Mouse (Mus musculus): ENCODE results near the gene Gm45837. TPM values are rescaled to one million over a fixed set of nuclear protein-coding genes. Genes with fewer than 3 reads are reported as not detected.

Gm45837 gene
- polyA plus RNA-seq, 1 experiment, result not detected

GRCm38 (mm10) chr7:101373082-101373481 is 37.6 kb upstream of the Gm45837 start:
- Histone ChIP-seq H3K27ac (ENCODE audit: insufficient read depth, low read depth, low read length) (no peak overlapping the region), H3K27me3 (replicated peaks; ENCODE audit: control insufficient read depth, insufficient read depth, low read length) (no peaks in the 10 kb centered on the region), H3K36me3 (ENCODE audit: control insufficient read depth, insufficient read depth, low read length) (no peaks in the 10 kb centered on the region), H3K4me3 (ENCODE audit: insufficient read depth, low read depth, low read length) (no peak overlapping the region), H3K4me1 (ENCODE audit: control insufficient read depth, insufficient read depth, low read length) (no peaks in the 10 kb centered on the region)
- no peak for DNase-seq
- TF ChIP-seq POLR2A (IDR thresholded peaks at IDR 0.05; ENCODE audit: low read depth, low read length) (no peak), CTCF (conservative IDR thresholded peaks at IDR 0.05; ENCODE audit: insufficient read depth, insufficient read length, low read depth, low read length) (no peak)
- 89% methylated on average over 26 of the region's 26 CpGs for WGBS

- TF ChIP-seq CTCF (conservative IDR thresholded peaks at IDR 0.05; ENCODE audit: insufficient read depth, insufficient read length, low read depth, low read length) (no peak), POLR2A (IDR thresholded peaks at IDR 0.05; ENCODE audit: low read depth, low read length) (no peak)
- Histone ChIP-seq H3K27ac (ENCODE audit: insufficient read depth, low read depth, low read length) (no peak overlapping the region), H3K4me1 (ENCODE audit: control insufficient read depth, insufficient read depth, low read length) (peaks cover 4% of the 10 kb centered on the region), H3K27me3 (replicated peaks; ENCODE audit: control insufficient read depth, insufficient read depth, low read length) (no peaks in the 10 kb centered on the region), H3K4me3 (ENCODE audit: insufficient read depth, low read depth, low read length) (no peak overlapping the region), H3K36me3 (ENCODE audit: control insufficient read depth, insufficient read depth, low read length) (no peaks in the 10 kb centered on the region)
- DNase-seq, result peak; percentile 68
These were observed 36.5 kb upstream of the Gm45837 start for GRCm38 (mm10) chr7:101374155-101374554.

GRCm38 (mm10) chr7:101376701-101377340 is 33.9 kb upstream of the Gm45837 start:
- no peak for TF ChIP-seq POLR2A (IDR thresholded peaks at IDR 0.05; ENCODE audit: low read depth, low read length)
- TF ChIP-seq CTCF (conservative IDR thresholded peaks at IDR 0.05; ENCODE audit: insufficient read depth, insufficient read length, low read depth, low read length), result no peak
- Histone ChIP-seq H3K4me3 (ENCODE audit: insufficient read depth, low read depth, low read length) (no peak overlapping the region), H3K4me1 (ENCODE audit: control insufficient read depth, insufficient read depth, low read length) (peaks cover 12% of the 10 kb centered on the region), H3K27ac (ENCODE audit: insufficient read depth, low read depth, low read length) (no peak overlapping the region), H3K36me3 (ENCODE audit: control insufficient read depth, insufficient read depth, low read length) (no peaks in the 10 kb centered on the region), H3K27me3 (replicated peaks; ENCODE audit: control insufficient read depth, insufficient read depth, low read length) (no peaks in the 10 kb centered on the region)
- DNase-seq, result no peak
- WGBS, result 82% methylated on average over 10 of the region's 10 CpGs

GRCm38 (mm10) chr7:101377741-101378262 is 32.9 kb upstream of the Gm45837 start:
- H3K27ac ChIP-seq (ENCODE audit: insufficient read depth, low read depth, low read length), result peak overlapping the region; percentile 79
- H3K36me3 ChIP-seq (ENCODE audit: control insufficient read depth, insufficient read depth, low read length), result no peaks in the 10 kb centered on the region
- TF ChIP-seq POLR2A (IDR thresholded peaks at IDR 0.05; ENCODE audit: low read depth, low read length) (no peak), CTCF (conservative IDR thresholded peaks at IDR 0.05; ENCODE audit: insufficient read depth, insufficient read length, low read depth, low read length) (0 out of 2 replicates have a peak, but pooled peaks have one; percentile 4)
- WGBS, result 13% methylated on average over 7 of the region's 7 CpGs
- H3K27me3 ChIP-seq (replicated peaks; ENCODE audit: control insufficient read depth, insufficient read depth, low read length), result no peaks in the 10 kb centered on the region
- H3K4me3 ChIP-seq (ENCODE audit: insufficient read depth, low read depth, low read length), result peak overlapping the region; percentile 49
- peaks cover 12% of the 10 kb centered on the region for H3K4me1 ChIP-seq (ENCODE audit: control insufficient read depth, insufficient read depth, low read length)
- DNase-seq, result peak; percentile 88

GRCm38 (mm10) chr7:101378285-101378684 is 32.4 kb upstream of the Gm45837 start:
- H3K4me1 ChIP-seq (ENCODE audit: control insufficient read depth, insufficient read depth, low read length), result peaks cover 12% of the 10 kb centered on the region
- H3K4me3 ChIP-seq (ENCODE audit: insufficient read depth, low read depth, low read length), result peak overlapping the region; percentile 49
- H3K36me3 ChIP-seq (ENCODE audit: control insufficient read depth, insufficient read depth, low read length), result no peaks in the 10 kb centered on the region
- peak overlapping the region; percentile 79 for H3K27ac ChIP-seq (ENCODE audit: insufficient read depth, low read depth, low read length)
- TF ChIP-seq POLR2A (IDR thresholded peaks at IDR 0.05; ENCODE audit: low read depth, low read length), result no peak
- no peak for TF ChIP-seq CTCF (conservative IDR thresholded peaks at IDR 0.05; ENCODE audit: insufficient read depth, insufficient read length, low read depth, low read length)
- WGBS, result 41% methylated on average over 3 of the region's 3 CpGs
- H3K27me3 ChIP-seq (replicated peaks; ENCODE audit: control insufficient read depth, insufficient read depth, low read length), result no peaks in the 10 kb centered on the region
- no peak for DNase-seq

GRCm38 (mm10) chr7:101378796-101379465 is 31.8 kb upstream of the Gm45837 start:
- WGBS, result 25% methylated on average over 5 of the region's 5 CpGs
- H3K27me3 ChIP-seq (replicated peaks; ENCODE audit: control insufficient read depth, insufficient read depth, low read length), result no peaks in the 10 kb centered on the region
- DNase-seq, result peak; percentile 68
- TF ChIP-seq CTCF (conservative IDR thresholded peaks at IDR 0.05; ENCODE audit: insufficient read depth, insufficient read length, low read depth, low read length), result no peak
- TF ChIP-seq POLR2A (IDR thresholded peaks at IDR 0.05; ENCODE audit: low read depth, low read length), result no peak
- H3K36me3 ChIP-seq (ENCODE audit: control insufficient read depth, insufficient read depth, low read length), result no peaks in the 10 kb centered on the region
- H3K4me1 ChIP-seq (ENCODE audit: control insufficient read depth, insufficient read depth, low read length), result peaks cover 12% of the 10 kb centered on the region
- peak overlapping the region; percentile 79 for H3K27ac ChIP-seq (ENCODE audit: insufficient read depth, low read depth, low read length)
- peak overlapping the region; percentile 49 for H3K4me3 ChIP-seq (ENCODE audit: insufficient read depth, low read depth, low read length)

GRCm38 (mm10) chr7:101379732-101380131 is 31.0 kb upstream of the Gm45837 start:
- Histone ChIP-seq H3K4me1 (ENCODE audit: control insufficient read depth, insufficient read depth, low read length) (peaks cover 12% of the 10 kb centered on the region), H3K27me3 (replicated peaks; ENCODE audit: control insufficient read depth, insufficient read depth, low read length) (no peaks in the 10 kb centered on the region), H3K36me3 (ENCODE audit: control insufficient read depth, insufficient read depth, low read length) (no peaks in the 10 kb centered on the region), H3K27ac (ENCODE audit: insufficient read depth, low read depth, low read length) (peak overlapping the region; percentile 19; the same call in 1 of the 2 replicates), H3K4me3 (ENCODE audit: insufficient read depth, low read depth, low read length) (0 out of 2 replicates have a peak overlapping the region, but pooled peaks have one; percentile 1)
- DNase-seq, result no peak
- 39% methylated on average over 2 of the region's 2 CpGs for WGBS
- TF ChIP-seq POLR2A (IDR thresholded peaks at IDR 0.05; ENCODE audit: low read depth, low read length), result no peak

All from kidney, adult 2 months (tissue).